Mouse (Mus musculus) hematopoietic stem cell, adult 5-6 weeks (primary cell): Measurements from ENCODE around the gene Chp1. TPM values are rescaled to one million over a fixed set of nuclear protein-coding genes. Genes with fewer than 3 reads are reported as not detected.
"Not testable (repeated sequence)": the region's sequence is repeated elsewhere in the genome, so short reads cannot be mapped to it uniquely, and the experiment has no call there.

ENCODE experiments used
- ATAC-seq, 2 experiments: fragments of 125-278 bp in 1 of 2; replicated peaks in 1 of 2; 2 replicates each; pipeline ENCODE4 v1.8.0; 2016 to 2017; ENCODE audit warnings: inconsistent platforms in 2 of 2, mild to moderate bottlenecking in 2 of 2, moderate number of reproducible peaks in 2 of 2, low read depth in 1 of 2, moderate TSS enrichment in 1 of 2; ENCODE audit not compliant: low FRiP score in 2 of 2, poor library complexity in 2 of 2, severe bottlenecking in 2 of 2, insufficient read depth in 1 of 2, low TSS enrichment in 1 of 2
- total RNA-seq: library from RNA; stranded (forward); fragments of 172-1452, 232-1000 nt; gene quantifications from 2 replicates; pipeline ENCODE4 v1.2.3, GENCODE M21; 2017

The Chp1 gene
- total RNA-seq, 1 experiment from 2014 or later: 51.5 TPM

- no peak for ATAC-seq
These were observed 55.0 kb downstream of the Chp1 start for GRCm38 (mm10) chr2:119602488-119602887.

GRCm38 (mm10) chr2:119603909-119604308, 56.4 kb downstream of the Chp1 start:
- no peak for ATAC-seq

- no peak; a peak in 1 of 4 replicates for ATAC-seq
These were observed 58.0 kb downstream of the Chp1 start for GRCm38 (mm10) chr2:119605361-119605973.

- peak; percentile 53 to 62; a peak in 3 of 4 replicates for ATAC-seq
These were observed 59.5 kb downstream of the Chp1 start for GRCm38 (mm10) chr2:119607023-119607422.

GRCm38 (mm10) chr2:119617841-119618198, 70.3 kb downstream of the Chp1 start:
- no peak; a peak in 2 of 4 replicates for ATAC-seq

GRCm38 (mm10) chr2:119618199-119618982, 70.9 kb downstream of the Chp1 start, which contains the start of the genes Nusap1 and Oip5:
Gene Nusap1 (plus strand): TSS chr2:119618298.
Gene Oip5 (minus strand): TSS chr2:119618469.
- peak; percentile 99 to 100 for ATAC-seq

- not testable (repeated sequence) for ATAC-seq
These were observed 71.5 kb downstream of the Chp1 start for GRCm38 (mm10) chr2:119619002-119619401.

- no peak for ATAC-seq
These were observed 73.8 kb downstream of the Chp1 start for GRCm38 (mm10) chr2:119621302-119621701.

Other genes with a start within 250 kb of the Chp1 start
- 0.13 and 0.25 TPM in 2 replicates for gene Dll4, start 221.9 kb upstream of the Chp1 start, total RNA-seq
- gene Chac1, start 196.5 kb upstream of the Chp1 start, total RNA-seq: 0.40 TPM in 1 of 2 replicates, not detected in the other
- gene Ino80, start 70.0 kb upstream of the Chp1 start, total RNA-seq: 23.4 and 35.3 TPM in 2 replicates
- 0.13 TPM in 1 of 2 replicates, not detected in the other for gene Exd1, start 70 bp upstream of the Chp1 start, total RNA-seq
- gene Nusap1, start 70.6 kb downstream of the Chp1 start, total RNA-seq: 80.2 and 97.9 TPM in 2 replicates
- gene Oip5, start 70.8 kb downstream of the Chp1 start, total RNA-seq: 20.5 and 22.9 TPM in 2 replicates
- 22.4 and 27.0 TPM in 2 replicates for gene Ndufaf1, start 115.1 kb downstream of the Chp1 start, total RNA-seq
- 33.1 and 44.5 TPM in 2 replicates for gene Rtf1, start 127.4 kb downstream of the Chp1 start, total RNA-seq
- gene Itpka, start 194.6 kb downstream of the Chp1 start, total RNA-seq: 1.7 TPM in 1 of 2 replicates, not detected in the other
- gene Ltk, start 212.7 kb downstream of the Chp1 start, total RNA-seq: not detected in 2 replicates
- 9.2 and 10.5 TPM in 2 replicates for gene Rpap1, start 239.8 kb downstream of the Chp1 start, total RNA-seq